Mouse (Mus musculus): ENCODE measurements around the gene Aco2.

GRCm38 (mm10) chr15:81958906-81959305 lies 86.8 kb downstream of the Aco2 start:
- TF ChIP-seq CTCF (IDR thresholded peaks at IDR 0.05; ENCODE audit: borderline replicate concordance, insufficient read depth, low read depth, low read length) (no peak), POLR2A (IDR thresholded peaks at IDR 0.05; ENCODE audit: borderline replicate concordance, insufficient read depth, low read length) (no peak)
